Mouse (Mus musculus): ENCODE data around the gene Palm3.

DNA sequence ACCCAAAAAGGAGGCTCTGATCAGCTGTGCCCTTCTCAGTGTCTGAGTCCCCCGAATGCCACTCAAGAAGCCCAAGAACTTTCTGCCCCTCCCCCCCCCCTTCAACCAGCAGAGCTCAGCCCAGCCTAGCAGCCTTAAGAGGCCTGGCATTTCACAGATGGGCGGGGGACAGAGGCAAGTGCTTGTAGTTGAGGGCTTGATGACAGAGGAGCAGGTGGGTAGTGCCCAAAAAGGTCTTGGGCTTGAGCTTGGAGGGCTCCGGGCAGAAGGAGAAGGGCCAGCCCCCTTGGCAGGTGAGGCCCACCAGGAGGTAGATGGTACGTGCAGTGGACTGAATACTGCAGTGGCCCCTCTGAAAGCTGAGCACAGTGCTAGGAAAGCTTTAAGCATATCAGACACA is 46.8 kb upstream of the Palm3 start:
- TF ChIP-seq CTCF (IDR thresholded peaks at IDR 0.05; ENCODE audit: extremely low read depth, insufficient read depth, low read length) (no peak), POLR2A (IDR thresholded peaks at IDR 0.05; ENCODE audit: extremely low read depth, insufficient read depth, low read length) (no peak)

Data from cortical plate, adult 2 months (tissue).